In the genomic region with DNA sequence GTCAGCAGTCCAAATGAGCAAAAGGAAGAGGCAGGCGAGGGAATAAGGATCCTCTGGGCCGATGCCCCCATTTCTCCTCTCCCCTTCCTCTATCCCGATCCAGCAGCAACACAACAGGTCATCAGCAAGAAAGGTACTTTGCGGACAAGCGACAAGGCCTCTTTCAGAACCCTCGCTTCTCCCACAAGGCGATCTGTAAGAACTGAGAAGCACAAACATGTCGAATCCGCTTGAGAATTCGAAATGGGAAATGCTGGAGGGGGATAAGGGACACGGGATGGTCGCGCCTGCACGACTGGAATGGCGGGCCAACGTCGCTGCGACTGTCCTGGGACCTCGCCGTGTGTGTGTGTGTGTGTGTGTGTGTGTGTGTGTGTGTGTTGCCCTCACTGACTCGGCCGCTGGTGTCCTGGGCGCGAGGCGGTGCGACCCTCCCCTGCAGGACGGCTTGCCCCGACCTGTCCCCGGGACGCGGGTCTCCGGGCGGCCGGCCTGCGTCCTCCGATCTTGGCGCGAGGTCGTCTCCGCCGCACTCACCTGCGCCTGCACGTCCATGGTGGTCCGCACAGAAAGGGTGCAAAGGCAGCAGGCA, we compare ENCODE assay signal across 12 mouse cellular contexts. TPM values are rescaled to one million over a fixed set of nuclear protein-coding genes. Genes with fewer than 3 reads are reported as not detected.
A peak's percentile ranks its signal among the peaks of the same experiment; 100 is the strongest.
DNase-seq lines count a peak whose midpoint lies in the region; ATAC-seq and TF ChIP-seq lines count a peak whose summit lies in the region.
"Not testable (repeated sequence)": the region's sequence is repeated elsewhere in the genome, so short reads cannot be mapped to it uniquely, and the experiment has no call there.
"Had no signal": no experiment of that assay in that cellular context is flagged by ENCODE, and none has a peak within 500 bp of the region (broad histone marks: within the 10 kb centered on the region; RNA-seq: fewer than 3 reads in every experiment).

No protein-coding gene starts in this region.

- ATAC-seq in G1E (ENCODE audit: extremely low read depth, insufficient number of reproducible peaks, low FRiP score, poor library complexity, severe bottlenecking); embryonic facial prominence, embryonic 13.5 days (ENCODE audit: insufficient number of reproducible peaks, insufficient read depth, low FRiP score, low TSS enrichment, low read depth); hindbrain, embryonic 15.5 days (ENCODE audit: low FRiP score, low read depth): not testable (repeated sequence)
- peak; percentile 2 for ATAC-seq in liver, postnatal 0 days
- ATAC-seq in midbrain, embryonic 16.5 days, result peak; percentile 49; the same call in 1 of the 2 replicates
- ATAC-seq in stomach, postnatal 0 days (ENCODE audit: low FRiP score, low TSS enrichment), result peak; percentile 2; the same call in 1 of the 2 replicates

- TF ChIP-seq CTCF in G1E (IDR thresholded peaks at IDR 0.05; ENCODE audit: low read depth, low read length); heart, adult 2 months (IDR thresholded peaks at IDR 0.05); left cerebral cortex, adult 2 months (IDR thresholded peaks at IDR 0.05); liver, postnatal 0 days (IDR thresholded peaks at IDR 0.05; ENCODE audit: low read depth); stomach, postnatal 0 days (IDR thresholded peaks at IDR 0.05; ENCODE audit: low read depth): not testable (repeated sequence)

- TF ChIP-seq EP300 in heart, adult 2 months (IDR thresholded peaks at IDR 0.05; ENCODE audit: insufficient read depth, low read depth, low read length); liver, postnatal 0 days (IDR thresholded peaks at IDR 0.05; ENCODE audit: low read depth); stomach, postnatal 0 days (optimal IDR thresholded peaks at IDR 0.05): not testable (repeated sequence)

- H3K9ac ChIP-seq in embryonic facial prominence, embryonic 13.5 days, result peak overlapping the region; percentile 76
- H3K9ac ChIP-seq in heart, adult 2 months (ENCODE audit: low read depth, low read length), result peak overlapping the region; percentile 53
- peak overlapping the region; percentile 39 for H3K9ac ChIP-seq in hindbrain, embryonic 15.5 days
- peak overlapping the region; percentile 81 for H3K9ac ChIP-seq in liver, postnatal 0 days (replicated peaks)
- peak overlapping the region; percentile 50 for H3K9ac ChIP-seq in midbrain, embryonic 16.5 days (ENCODE audit: low read depth, low read length)
- H3K9ac ChIP-seq in stomach, postnatal 0 days (ENCODE audit: low read length), result peak overlapping the region; percentile 55

- intact Hi-C loops in heart, adult 2 months (cut with DNase I), result loop anchor here (5.0 kb wide), 1 partner anchor 48 kb away; a partner anchor contains a TSS
- intact Hi-C loops in left cerebral cortex, adult 2 months (cut with DNase I), result loop anchor here (1.0 to 10.0 kb wide), 2 partner anchors 19 to 495 kb away; a partner anchor contains a TSS

- H3K79me2 ChIP-seq in heart, adult 2 months (replicated peaks; ENCODE audit: control insufficient read depth, insufficient read depth, low read length), result not testable (repeated sequence)

- not testable (repeated sequence) for TF ChIP-seq POLR2A in heart, adult 2 months (IDR thresholded peaks at IDR 0.05; ENCODE audit: insufficient read depth, low read depth, low read length)

- H3K4me2 ChIP-seq in embryonic facial prominence, embryonic 13.5 days, result peak overlapping the region; percentile 65
- peak overlapping the region; percentile 85 for H3K4me2 ChIP-seq in hindbrain, embryonic 15.5 days
- H3K4me2 ChIP-seq in liver, postnatal 0 days (ENCODE audit: low read depth, low read length), result peak overlapping the region; percentile 70
- peak overlapping the region; percentile 55 for H3K4me2 ChIP-seq in midbrain, embryonic 16.5 days (ENCODE audit: low read length)
- H3K4me2 ChIP-seq in stomach, postnatal 0 days (replicated peaks; ENCODE audit: low read depth), result peak overlapping the region; percentile 69

- not testable (repeated sequence) for DNase-seq in G1E (ENCODE audit: low spot score); heart, adult 2 months; left cerebral cortex, adult 2 months (ENCODE audit: extremely low spot score in 1 of 2, low spot score in 2 of 2); liver, postnatal 0 days; stomach, postnatal 0 days (ENCODE audit: low spot score)

- peaks cover 26% of the 10 kb centered on the region for H3K36me3 ChIP-seq in G1E (replicated peaks)
- not testable (repeated sequence) for H3K36me3 ChIP-seq in embryonic facial prominence, embryonic 13.5 days; heart, adult 2 months (ENCODE audit: control insufficient read depth, insufficient read depth, low read length); hindbrain, embryonic 15.5 days; liver, postnatal 0 days (replicated peaks; ENCODE audit: insufficient read depth, low read length); midbrain, embryonic 16.5 days (ENCODE audit: control insufficient read depth, insufficient read depth, low read length); stomach, postnatal 0 days (ENCODE audit: control insufficient read depth, insufficient read depth, low read length)

- under 1% methylated on average over 41 of the region's 44 CpGs for WGBS in embryonic facial prominence, embryonic 13.5 days
- 2% methylated on average over 35 of the region's 44 CpGs for whole genome bisulfite sequencing in heart, adult 2 months
- 0% methylated on average over 37 of the region's 44 CpGs for WGBS in hindbrain, embryonic 15.5 days
- WGBS in liver, postnatal 0 days (ENCODE audit: insufficient replicate concordance), result 0% methylated on average over 39 of the region's 44 CpGs
- 0% methylated on average over 35 of the region's 44 CpGs for WGBS in midbrain, embryonic 16.5 days
- under 1% methylated on average over 33 of the region's 44 CpGs for WGBS in stomach, postnatal 0 days

- H3K27me3 ChIP-seq in G1E (ENCODE audit: insufficient read depth, low read length); embryonic facial prominence, embryonic 13.5 days; heart, adult 2 months (ENCODE audit: control insufficient read depth, insufficient read depth, low read length); hindbrain, embryonic 15.5 days; liver, postnatal 0 days (ENCODE audit: insufficient read depth, low read length); midbrain, embryonic 16.5 days (ENCODE audit: control insufficient read depth, insufficient read depth, low read depth, low read length); stomach, postnatal 0 days (ENCODE audit: control insufficient read depth, insufficient read depth, low read length): not testable (repeated sequence)

- H3K27ac ChIP-seq in embryonic facial prominence, embryonic 13.5 days, result peak overlapping the region; percentile 51; the same call in 1 of the 2 replicates
- not testable (repeated sequence) for H3K27ac ChIP-seq in heart, adult 2 months; hindbrain, embryonic 15.5 days (replicated peaks); left cerebral cortex, adult 2 months; midbrain, embryonic 16.5 days (ENCODE audit: low read length); stomach, postnatal 0 days (replicated peaks)
- peak overlapping the region; percentile 61 for H3K27ac ChIP-seq in liver, postnatal 0 days (ENCODE audit: low read depth)

- not testable (repeated sequence) for H3K9me3 ChIP-seq in G1E (replicated peaks); embryonic facial prominence, embryonic 13.5 days; hindbrain, embryonic 15.5 days; liver, postnatal 0 days (ENCODE audit: low read length); midbrain, embryonic 16.5 days (replicated peaks; ENCODE audit: control insufficient read depth, low read length, poor library complexity, severe bottlenecking); stomach, postnatal 0 days (ENCODE audit: control insufficient read depth, low read length)

- peaks cover 32% of the 10 kb centered on the region for H3K4me1 ChIP-seq in G1E (ENCODE audit: insufficient read depth, low read depth, low read length)
- H3K4me1 ChIP-seq in embryonic facial prominence, embryonic 13.5 days, result peaks cover 14% of the 10 kb centered on the region
- not testable (repeated sequence) for H3K4me1 ChIP-seq in heart, adult 2 months (ENCODE audit: control insufficient read depth, insufficient read depth, low read length); hindbrain, embryonic 15.5 days (replicated peaks); midbrain, embryonic 16.5 days (ENCODE audit: control insufficient read depth, insufficient read depth, low read length); stomach, postnatal 0 days (replicated peaks; ENCODE audit: control insufficient read depth, insufficient read depth)
- peaks cover 10% of the 10 kb centered on the region for H3K4me1 ChIP-seq in liver, postnatal 0 days (ENCODE audit: insufficient read depth)

- peak overlapping the region; percentile 85 for H3K4me3 ChIP-seq in G1E (ENCODE audit: low read depth, low read length)
- peak overlapping the region; percentile 62 for H3K4me3 ChIP-seq in embryonic facial prominence, embryonic 13.5 days
- H3K4me3 ChIP-seq in heart, adult 2 months, result peak overlapping the region; percentile 61
- H3K4me3 ChIP-seq in hindbrain, embryonic 15.5 days, result peak overlapping the region; percentile 62
- peak overlapping the region; percentile 56 for H3K4me3 ChIP-seq in left cerebral cortex, adult 2 months
- peak overlapping the region; percentile 79 for H3K4me3 ChIP-seq in liver, postnatal 0 days (ENCODE audit: low read depth, low read length)
- peak overlapping the region; percentile 52 for H3K4me3 ChIP-seq in midbrain, embryonic 16.5 days (ENCODE audit: low read depth, low read length)
- peak overlapping the region; percentile 57 for H3K4me3 ChIP-seq in stomach, postnatal 0 days (ENCODE audit: low read depth, low read length)

RNA-seq across cellular contexts. Expression of a gene that starts 0.4 kb away (rescaled TPM):
- total RNA-seq in G1E (2014; fragmentation: Nextera tagmentation) (16.2 and 58.2 TPM in 2 replicates), G1E (2017) (31.7 and 33.7 TPM in 2 replicates)
- 63.7 and 76.6 TPM in 2 replicates for polyA plus RNA-seq in G1E (2012)
- polyA plus RNA-seq in embryonic facial prominence, embryonic 13.5 days (2015; fragmentation: Nextera tagmentation; extraction: Ambion mirVana), result 7.2 and 7.3 TPM in 2 replicates
- total RNA-seq in heart, adult 2 months (2021), result under 1 TPM; 0.57 to 0.66 TPM
- 0.59 and 0.94 TPM in 2 replicates for polyA plus RNA-seq in heart, adult 2 months (2012; rRNA removed)
- polyA plus RNA-seq in hindbrain, embryonic 15.5 days (2015; fragmentation: Nextera tagmentation; extraction: Ambion mirVana), result 2.2 and 2.7 TPM in 2 replicates
- total RNA-seq in left cerebral cortex, adult 2 months (2021), result 1 to 10 TPM; 2.2 to 3.1 TPM
- polyA plus RNA-seq in liver, postnatal 0 days (2015; fragmentation: Nextera tagmentation; extraction: Ambion mirVana), result 2.6 and 3.6 TPM in 2 replicates
- 1.4 and 2.8 TPM in 2 replicates for polyA plus RNA-seq in midbrain, embryonic 16.5 days (2015; fragmentation: Nextera tagmentation; extraction: Ambion mirVana)
- 1.3 and 1.7 TPM in 2 replicates for polyA plus RNA-seq in stomach, postnatal 0 days (2015; fragmentation: Nextera tagmentation; extraction: Ambion mirVana)

RNA-seq across cellular contexts. Expression of a gene that starts 14.9 kb away (rescaled TPM):
- total RNA-seq in G1E (2014; fragmentation: Nextera tagmentation) (not detected in 2 replicates), G1E (2017) (not detected in 2 replicates)
- polyA plus RNA-seq in G1E (2012), result 0.13 TPM in 1 of 2 replicates, not detected in the other
- polyA plus RNA-seq in embryonic facial prominence, embryonic 13.5 days (2015; fragmentation: Nextera tagmentation; extraction: Ambion mirVana), result 0.27 TPM in 1 of 2 replicates, not detected in the other
- not detected for total RNA-seq in heart, adult 2 months (2021)
- polyA plus RNA-seq in heart, adult 2 months (2012; rRNA removed), result not detected in 2 replicates
- polyA plus RNA-seq in hindbrain, embryonic 15.5 days (2015; fragmentation: Nextera tagmentation; extraction: Ambion mirVana), result 0.26 TPM in 1 of 2 replicates, not detected in the other
- total RNA-seq in left cerebral cortex, adult 2 months (2021), result not detected
- polyA plus RNA-seq in liver, postnatal 0 days (2015; fragmentation: Nextera tagmentation; extraction: Ambion mirVana), result 0.41 and 0.54 TPM in 2 replicates
- polyA plus RNA-seq in midbrain, embryonic 16.5 days (2015; fragmentation: Nextera tagmentation; extraction: Ambion mirVana), result 0.36 and 0.55 TPM in 2 replicates
- 1.1 TPM in 2 replicates for polyA plus RNA-seq in stomach, postnatal 0 days (2015; fragmentation: Nextera tagmentation; extraction: Ambion mirVana)

RNA-seq across cellular contexts. Expression of a gene that starts 16.4 kb away (rescaled TPM):
- total RNA-seq in G1E (2014; fragmentation: Nextera tagmentation) (not detected in 2 replicates), G1E (2017) (not detected in 2 replicates)
- polyA plus RNA-seq in G1E (2012), result not detected in 2 replicates
- not detected in 2 replicates for polyA plus RNA-seq in embryonic facial prominence, embryonic 13.5 days (2015; fragmentation: Nextera tagmentation; extraction: Ambion mirVana)
- not detected for total RNA-seq in heart, adult 2 months (2021)
- polyA plus RNA-seq in heart, adult 2 months (2012; rRNA removed), result not detected in 2 replicates
- polyA plus RNA-seq in hindbrain, embryonic 15.5 days (2015; fragmentation: Nextera tagmentation; extraction: Ambion mirVana), result not detected in 2 replicates
- total RNA-seq in left cerebral cortex, adult 2 months (2021), result not detected
- not detected in 2 replicates for polyA plus RNA-seq in liver, postnatal 0 days (2015; fragmentation: Nextera tagmentation; extraction: Ambion mirVana)
- not detected in 2 replicates for polyA plus RNA-seq in midbrain, embryonic 16.5 days (2015; fragmentation: Nextera tagmentation; extraction: Ambion mirVana)
- polyA plus RNA-seq in stomach, postnatal 0 days (2015; fragmentation: Nextera tagmentation; extraction: Ambion mirVana), result not detected in 2 replicates
- total RNA-seq: layer of hippocampus, postnatal 14 days had no signal
- polyA plus RNA-seq: brain, embryonic 14.5 days; CD4-positive, CD25-positive, alpha-beta regulatory T cell, adult 4 months; frontal cortex, adult 2 months had no signal

RNA-seq across cellular contexts. Expression of a gene that starts 19.2 kb away (rescaled TPM):
- 72.7 and 73.2 TPM in 2 replicates for total RNA-seq in G1E (2014; fragmentation: Nextera tagmentation)
- 33.0 and 46.3 TPM in 2 replicates for total RNA-seq in G1E (2017)
- polyA plus RNA-seq in G1E (2012), result 58.8 and 67.4 TPM in 2 replicates
- 57.7 and 58.9 TPM in 2 replicates for polyA plus RNA-seq in embryonic facial prominence, embryonic 13.5 days (2015; fragmentation: Nextera tagmentation; extraction: Ambion mirVana)
- total RNA-seq in heart, adult 2 months (2021), result 10 to 100 TPM; 11.5 to 16.4 TPM
- polyA plus RNA-seq in heart, adult 2 months (2012; rRNA removed), result 18.5 and 20.5 TPM in 2 replicates
- 50.3 and 55.9 TPM in 2 replicates for polyA plus RNA-seq in hindbrain, embryonic 15.5 days (2015; fragmentation: Nextera tagmentation; extraction: Ambion mirVana)
- total RNA-seq in left cerebral cortex, adult 2 months (2021), result 10 to 100 TPM; 25.5 to 27.7 TPM
- 12.6 and 13.0 TPM in 2 replicates for polyA plus RNA-seq in liver, postnatal 0 days (2015; fragmentation: Nextera tagmentation; extraction: Ambion mirVana)
- polyA plus RNA-seq in midbrain, embryonic 16.5 days (2015; fragmentation: Nextera tagmentation; extraction: Ambion mirVana), result 55.1 and 59.7 TPM in 2 replicates
- 18.1 and 22.4 TPM in 2 replicates for polyA plus RNA-seq in stomach, postnatal 0 days (2015; fragmentation: Nextera tagmentation; extraction: Ambion mirVana)

RNA-seq across cellular contexts. Expression of a gene that starts 25.7 kb away (rescaled TPM):
- total RNA-seq in G1E (2014; fragmentation: Nextera tagmentation) (34.0 and 43.0 TPM in 2 replicates), G1E (2017) (17.0 and 18.5 TPM in 2 replicates)
- polyA plus RNA-seq in G1E (2012), result 142 and 157 TPM in 2 replicates
- 26.6 and 31.9 TPM in 2 replicates for polyA plus RNA-seq in embryonic facial prominence, embryonic 13.5 days (2015; fragmentation: Nextera tagmentation; extraction: Ambion mirVana)
- 100 to 1,000 TPM in 1 of 2 experiments, 10 to 100 TPM in 1; 98.9 to 124 TPM for total RNA-seq in heart, adult 2 months (2021)
- 62.5 and 75.7 TPM in 2 replicates for polyA plus RNA-seq in heart, adult 2 months (2012; rRNA removed)
- polyA plus RNA-seq in hindbrain, embryonic 15.5 days (2015; fragmentation: Nextera tagmentation; extraction: Ambion mirVana), result 30.5 and 33.2 TPM in 2 replicates
- 10 to 100 TPM; 41.3 to 44.2 TPM for total RNA-seq in left cerebral cortex, adult 2 months (2021)
- 47.0 and 47.9 TPM in 2 replicates for polyA plus RNA-seq in liver, postnatal 0 days (2015; fragmentation: Nextera tagmentation; extraction: Ambion mirVana)
- polyA plus RNA-seq in midbrain, embryonic 16.5 days (2015; fragmentation: Nextera tagmentation; extraction: Ambion mirVana), result 21.1 and 26.1 TPM in 2 replicates
- 63.7 and 72.4 TPM in 2 replicates for polyA plus RNA-seq in stomach, postnatal 0 days (2015; fragmentation: Nextera tagmentation; extraction: Ambion mirVana)
